Mouse (Mus musculus): ENCODE results near the gene Nfib.

Nfib gene

GRCm38 (mm10) chr4:82704841-82705794 is at the start of gene Nfib:
Nfib (minus strand) TSS chr4:82705750.
- no peak for ATAC-seq (ENCODE audit: low TSS enrichment)

DNA sequence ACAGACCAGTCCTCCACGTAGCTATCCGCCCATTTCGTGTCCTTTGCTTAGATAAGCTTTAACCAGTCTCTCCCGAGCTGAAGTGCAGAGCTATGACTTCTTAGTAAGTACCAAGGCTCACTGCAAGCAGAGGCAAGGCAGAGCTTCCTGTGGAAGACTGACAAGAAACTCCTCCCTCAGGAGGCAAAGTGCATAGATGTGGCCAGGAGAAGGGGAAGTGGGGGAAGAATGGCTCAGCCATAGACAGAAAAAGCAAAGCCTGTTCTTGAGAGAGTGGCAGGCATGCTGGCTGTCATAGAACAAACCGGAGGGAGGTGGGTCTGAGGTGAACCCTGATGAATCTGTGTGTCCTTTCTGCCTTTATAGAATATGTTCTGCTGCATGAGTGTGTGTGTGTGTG is 30.2 kb upstream of the Nfib start:
- no peak for ATAC-seq (ENCODE audit: low TSS enrichment)

DNA sequence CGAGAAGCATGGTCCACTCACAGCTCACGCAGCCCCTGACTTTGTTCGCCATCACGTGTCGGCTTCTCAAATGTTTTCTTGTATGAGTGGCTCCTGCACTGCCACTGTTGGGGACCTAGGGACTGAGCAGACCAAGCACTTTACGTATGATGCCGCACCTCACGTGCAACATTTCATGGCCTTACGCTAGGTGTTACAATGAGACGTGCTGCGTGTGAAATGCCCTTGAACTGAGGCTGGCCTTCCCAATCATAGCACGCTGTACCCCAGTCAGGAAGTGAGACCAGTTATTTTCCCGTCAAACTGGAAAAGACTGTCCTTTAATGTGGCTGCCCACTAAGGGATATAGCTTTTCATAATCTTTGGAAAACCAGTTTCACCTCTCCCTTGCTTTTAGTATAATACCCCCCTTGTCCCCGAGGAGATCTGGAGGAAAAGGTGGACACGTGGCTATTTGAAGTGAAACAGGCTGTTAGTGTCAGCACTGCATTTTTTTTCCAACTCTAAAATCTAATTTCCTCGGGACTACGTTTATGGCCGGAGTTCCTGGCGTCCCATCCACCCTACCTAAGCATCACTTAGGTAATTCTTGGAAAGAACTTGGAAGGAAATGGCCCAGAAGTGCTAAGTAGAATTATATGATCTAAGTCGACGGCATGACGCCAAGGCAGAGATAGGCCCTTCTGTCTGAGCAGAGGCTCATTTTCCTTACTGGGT is 29.4 kb upstream of the Nfib start:
- no peak for ATAC-seq (ENCODE audit: low TSS enrichment)

DNA sequence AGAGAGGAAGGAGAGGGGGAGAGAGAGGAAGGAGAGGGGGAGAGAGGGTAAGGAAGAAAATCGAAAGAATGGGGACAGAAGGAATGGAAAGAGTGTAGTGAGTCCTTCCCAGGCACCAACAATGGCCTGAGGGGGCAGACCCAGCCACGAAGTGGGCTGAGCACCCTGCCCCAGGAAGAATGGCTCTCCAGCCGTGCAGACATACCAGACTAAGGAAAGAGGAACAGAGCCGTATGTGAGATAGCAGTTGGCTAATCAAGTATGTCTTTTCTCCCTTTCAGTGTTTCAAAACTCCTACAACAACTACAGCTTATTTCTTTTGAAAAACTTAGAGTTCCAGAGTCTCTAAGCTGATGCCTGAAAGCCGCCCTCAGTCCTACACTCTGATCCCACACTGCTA is 28.8 kb upstream of the Nfib start:
- no peak for ATAC-seq (ENCODE audit: low TSS enrichment)

- ATAC-seq (ENCODE audit: low TSS enrichment), result no peak
Observed at GRCm38 (mm10) chr4:82733636-82734035, 28.1 kb upstream of the Nfib start.

- ATAC-seq (ENCODE audit: low TSS enrichment), result no peak
Observed at GRCm38 (mm10) chr4:82730248-82730887, 24.8 kb upstream of the Nfib start.

GRCm38 (mm10) chr4:82724058-82724457 is 18.5 kb upstream of the Nfib start:
- no peak for ATAC-seq (ENCODE audit: low TSS enrichment)

DNA sequence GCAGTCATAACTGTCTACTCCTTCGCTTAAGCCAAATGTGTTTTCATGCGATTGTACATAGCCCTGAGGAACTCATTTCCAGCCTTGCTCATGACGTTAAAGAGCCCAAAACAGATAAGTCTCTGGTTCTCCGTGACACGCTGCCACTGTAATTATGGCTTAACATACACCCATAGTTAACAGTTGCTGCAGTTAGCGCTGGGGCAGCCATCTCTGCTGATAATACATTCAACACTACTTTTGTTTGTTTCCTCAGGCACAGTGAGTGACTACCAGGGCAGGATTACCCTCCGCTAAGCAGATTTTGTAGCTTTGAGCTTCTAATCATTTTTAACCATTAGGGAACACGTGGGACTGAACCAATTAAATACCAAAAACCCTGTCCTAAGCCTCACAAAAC is 17.5 kb upstream of the Nfib start:
- ATAC-seq (ENCODE audit: low TSS enrichment), result no peak

- ATAC-seq (ENCODE audit: low TSS enrichment), result no peak
Observed at GRCm38 (mm10) chr4:82715833-82716232, 10.3 kb upstream of the Nfib start.

GRCm38 (mm10) chr4:82711611-82712295 is 6.2 kb upstream of the Nfib start:
- no peak for ATAC-seq (ENCODE audit: low TSS enrichment)

DNA sequence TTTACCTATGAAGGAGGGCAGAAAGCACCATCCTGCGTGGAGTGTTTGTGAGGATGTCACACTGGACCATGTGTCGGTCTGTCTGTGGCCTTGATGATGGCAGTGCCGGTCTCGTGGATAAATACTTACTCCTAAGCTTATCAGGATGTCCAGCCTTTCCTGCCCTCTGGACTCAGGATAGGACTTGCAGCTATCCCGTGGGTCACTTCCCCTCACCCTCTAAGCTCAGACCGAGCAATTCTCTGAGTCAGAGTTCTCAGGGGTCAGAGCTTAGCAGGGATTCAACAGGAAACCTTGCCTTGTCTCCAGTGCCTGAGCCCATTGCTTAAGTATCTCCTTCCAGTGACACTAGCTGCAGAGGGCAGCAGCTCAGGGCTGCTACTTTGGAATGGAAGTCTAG is 4.1 kb upstream of the Nfib start:
- ATAC-seq (ENCODE audit: low TSS enrichment), result no peak

- ATAC-seq (ENCODE audit: low TSS enrichment), result no peak
Observed at GRCm38 (mm10) chr4:82706012-82706411, 462 bp upstream of the Nfib start.

- no peak for ATAC-seq (ENCODE audit: low TSS enrichment)
Observed at GRCm38 (mm10) chr4:82704079-82704830, 1.3 kb downstream of the Nfib start.

GRCm38 (mm10) chr4:82702808-82703207 is 2.7 kb downstream of the Nfib start:
- ATAC-seq (ENCODE audit: low TSS enrichment), result no peak

GRCm38 (mm10) chr4:82699504-82699903 is 6.0 kb downstream of the Nfib start:
- ATAC-seq (ENCODE audit: low TSS enrichment), result no peak

DNA sequence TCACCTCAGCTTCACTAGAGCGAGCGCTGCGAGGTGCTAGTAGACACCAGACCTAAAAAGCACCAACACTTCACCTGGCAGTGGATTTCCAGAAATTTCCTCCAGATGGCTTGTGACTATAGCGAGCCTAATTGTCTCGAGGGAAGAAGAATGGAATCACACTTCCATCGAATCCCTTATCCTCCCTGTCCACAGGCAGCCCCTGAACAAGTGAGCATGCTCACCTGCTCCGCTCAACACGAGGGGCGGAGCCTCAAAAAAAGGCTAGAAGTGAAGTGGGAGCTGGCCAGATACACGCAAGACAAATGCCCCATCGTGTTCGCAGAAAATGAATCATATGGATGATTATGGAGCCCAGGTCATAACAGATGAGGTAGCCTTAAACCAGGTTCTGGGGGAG is 6.9 kb downstream of the Nfib start:
- ATAC-seq (ENCODE audit: low TSS enrichment), result no peak

GRCm38 (mm10) chr4:82697151-82697550 is 8.4 kb downstream of the Nfib start:
- ATAC-seq (ENCODE audit: low TSS enrichment), result no peak

DNA sequence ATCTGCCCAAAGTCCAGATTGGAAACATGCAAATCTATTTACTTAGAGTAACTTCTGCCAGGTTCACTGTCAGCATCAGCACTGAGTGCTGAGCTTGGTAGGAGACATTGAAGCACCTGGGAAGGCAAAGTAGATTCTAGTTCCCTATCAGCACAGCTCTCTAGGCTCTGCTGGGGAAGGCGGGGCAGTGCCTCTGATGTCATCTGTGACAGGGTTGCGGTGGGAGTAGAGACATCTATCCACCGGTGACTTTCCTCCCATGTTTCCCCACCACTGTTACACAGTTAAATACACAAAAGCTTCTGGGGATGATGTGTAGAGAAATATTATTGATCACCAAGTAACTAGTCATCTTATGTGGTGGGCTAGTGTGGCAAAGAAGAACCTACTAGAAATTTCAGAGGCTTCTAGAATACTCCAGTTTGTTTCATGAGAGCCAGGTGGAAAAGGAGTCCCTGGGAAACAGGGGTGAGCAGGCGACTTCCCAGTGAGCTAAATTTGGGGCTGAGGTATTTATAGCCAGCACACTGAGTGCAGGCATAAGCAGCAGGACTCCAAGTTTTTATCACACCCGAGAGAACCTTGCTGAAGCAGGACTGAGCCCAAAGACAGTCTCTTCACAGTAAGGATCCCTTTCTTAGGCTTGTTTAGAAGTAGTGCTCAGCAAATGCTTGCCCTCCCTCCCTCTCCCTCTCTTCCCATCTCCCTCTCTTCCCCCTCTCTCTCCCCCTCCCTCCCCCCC is 9.6 kb downstream of the Nfib start:
- ATAC-seq (ENCODE audit: low TSS enrichment), result peak; percentile 91

GRCm38 (mm10) chr4:82692009-82692326 is 13.6 kb downstream of the Nfib start:
- ATAC-seq (ENCODE audit: low TSS enrichment), result no peak

GRCm38 (mm10) chr4:82691126-82692008 is 14.2 kb downstream of the Nfib start:
- no peak for ATAC-seq (ENCODE audit: low TSS enrichment)

Measured in frontal cortex, adult (tissue).